Mouse (Mus musculus) intestine, postnatal 0 days (tissue): ENCODE measurements around the gene Gm853. TPM values are rescaled to one million over a fixed set of nuclear protein-coding genes. Genes with fewer than 3 reads are reported as not detected.

Source experiments
- ATAC-seq: fragments of 200-750 bp; cut with Nextera tagmentation; 2 replicates; pipeline ENCODE4 v1.8.0; 2017; ENCODE audit warnings: mild to moderate bottlenecking, moderate TSS enrichment, moderate library complexity
- H3K27ac ChIP-seq: fragments of 300-500 bp; sonication (generic); 2 replicates; pipeline ENCODE4 v1.5.1; 2014; ENCODE audit warnings: mild to moderate bottlenecking, low read depth, low read length, moderate library complexity
- H3K27me3 ChIP-seq: fragments of 300-500 bp; sonication (generic); replicated peaks from 2 replicates; pipeline ENCODE4 v1.6.1; 2014; ENCODE audit warnings: low read length, mixed read lengths; ENCODE audit not compliant: control insufficient read depth, insufficient read depth
- H3K36me3 ChIP-seq: fragments of 300-500 bp; sonication (generic); 2 replicates; pipeline ENCODE4 v1.6.1; 2014; ENCODE audit warnings: mild to moderate bottlenecking, moderate library complexity; ENCODE audit not compliant: control insufficient read depth, insufficient read depth
- H3K4me1 ChIP-seq: fragments of 300-500 bp; sonication (generic); replicated peaks from 2 replicates; pipeline ENCODE4 v1.6.1; 2014; ENCODE audit warnings: antibody characterized with exemption, low read length, mixed read lengths; ENCODE audit not compliant: control insufficient read depth, insufficient read depth
- H3K4me2 ChIP-seq: fragments of 300-500 bp; sonication (generic); replicated peaks from 2 replicates; pipeline ENCODE4 v1.6.1; 2014; ENCODE audit warnings: low read depth, mild to moderate bottlenecking, moderate library complexity
- H3K4me3 ChIP-seq: fragments of 300-500 bp; sonication (generic); 2 replicates; pipeline ENCODE4 v1.5.1; 2014; ENCODE audit warnings: low read depth, low read length
- H3K9ac ChIP-seq: fragments of 300-500 bp; sonication (generic); 2 replicates; pipeline ENCODE4 v1.6.1; 2014; ENCODE audit warnings: mild to moderate bottlenecking, low read depth, low read length
- H3K9me3 ChIP-seq: fragments of 300-500 bp; sonication (generic); 2 replicates; pipeline ENCODE4 v1.6.1; 2016; ENCODE audit warnings: mixed run types; ENCODE audit not compliant: control insufficient read depth
- CTCF ChIP-seq: sonication (generic); IDR thresholded peaks from 2 replicates; pipeline ENCODE4 v1.5.1; 2016; ENCODE audit warnings: low read depth, mild to moderate bottlenecking, control low read depth, antibody characterized with exemption, moderate library complexity
- WGBS: fragments of 180-500 bp; shearing (Covaris S2); extraction: QIAGEN DNeasy Blood & Tissue Kit; methylation state at CpG from one replicate; pipeline ENCODE4 v1.1.7; 2014; 5-methylcytosine and 5-hydroxymethylcytosine counted together
- polyA plus RNA-seq: library from polyadenylated mRNA; unstranded; fragments of >200 nt; fragmentation: Nextera tagmentation; extraction: Ambion mirVana; gene quantifications from 2 replicates; pipeline ENCODE4 v1.2.1, GENCODE M21; 2015

Gm853 gene
- polyA plus RNA-seq, result not detected in 2 replicates

GRCm38 (mm10) chr4:130222179-130222578, at the start of gene Gm853:
Gm853 (minus strand) TSS chr4:130222401.
- H3K36me3 ChIP-seq, result no peaks in the 10 kb centered on the region
- H3K4me1 ChIP-seq, result no peaks in the 10 kb centered on the region
- H3K27me3 ChIP-seq, result no peaks in the 10 kb centered on the region
- no peak within 1 kb of the TSS for H3K9ac ChIP-seq
- no peak within 1 kb of the TSS for H3K4me2 ChIP-seq
- no peak for ATAC-seq
- H3K4me3 ChIP-seq, result no peak within 1 kb of the TSS
- no peak within 1 kb of the TSS for H3K27ac ChIP-seq
- WGBS, result 61% methylated on average over 4 of the region's 4 CpGs
- H3K9me3 ChIP-seq, result no peaks in the 10 kb centered on the region
- no peak for TF ChIP-seq CTCF

GRCm38 (mm10) chr4:130270611-130271347, 48.6 kb upstream of the Gm853 start:
- 75% methylated on average over 6 of the region's 6 CpGs for WGBS
- Histone ChIP-seq H3K4me3 (no peak overlapping the region), H3K4me2 (no peak overlapping the region), H3K9ac (no peak overlapping the region), H3K36me3 (no peaks in the 10 kb centered on the region), H3K27ac (no peak overlapping the region), H3K4me1 (peaks cover 3% of the 10 kb centered on the region; the same call in 1 of the 2 replicates), H3K9me3 (no peaks in the 10 kb centered on the region), H3K27me3 (peaks cover 12% of the 10 kb centered on the region; the same call in 1 of the 2 replicates)
- no peak for TF ChIP-seq CTCF
- no peak for ATAC-seq

DNA sequence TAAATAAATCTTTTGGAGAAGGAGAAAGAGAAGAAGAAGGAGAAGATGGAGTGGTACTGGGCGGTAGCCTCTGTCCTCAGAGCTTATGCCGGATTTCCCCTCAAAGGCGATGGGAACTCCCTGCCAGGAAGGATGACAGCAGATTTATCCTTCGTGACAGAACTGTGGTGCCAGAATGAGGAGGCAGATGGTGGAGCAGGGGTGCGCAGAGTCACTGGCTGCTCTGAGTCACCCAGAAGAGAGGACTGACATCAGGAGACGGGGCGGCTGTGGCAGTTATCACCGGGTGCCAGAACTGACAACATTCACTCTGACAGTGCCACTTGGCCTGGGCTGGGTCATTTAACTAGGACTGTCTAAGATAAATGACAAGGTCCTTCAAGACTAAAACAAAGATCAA, 47.9 kb upstream of the Gm853 start:
- no peak overlapping the region for H3K4me3 ChIP-seq
- no peaks in the 10 kb centered on the region for H3K9me3 ChIP-seq
- no peak overlapping the region for H3K27ac ChIP-seq
- ATAC-seq, result no peak
- no peaks in the 10 kb centered on the region for H3K36me3 ChIP-seq
- no peak for TF ChIP-seq CTCF
- peaks cover 3% of the 10 kb centered on the region; the same call in 1 of the 2 replicates for H3K4me1 ChIP-seq
- 91% methylated on average over 8 of the region's 8 CpGs for WGBS
- H3K27me3 ChIP-seq, result peaks cover 9% of the 10 kb centered on the region; the same call in 1 of the 2 replicates
- H3K4me2 ChIP-seq, result no peak overlapping the region
- H3K9ac ChIP-seq, result no peak overlapping the region

GRCm38 (mm10) chr4:130268736-130269135, 46.5 kb upstream of the Gm853 start:
- no peak overlapping the region for H3K4me2 ChIP-seq
- WGBS, result 83% methylated on average over 10 of the region's 10 CpGs
- TF ChIP-seq CTCF, result no peak

GRCm38 (mm10) chr4:130267069-130267468, 44.9 kb upstream of the Gm853 start:
- Histone ChIP-seq H3K36me3 (no peaks in the 10 kb centered on the region), H3K4me1 (no peaks in the 10 kb centered on the region), H3K9me3 (no peaks in the 10 kb centered on the region), H3K27ac (peak overlapping the region; percentile 57), H3K9ac (no peak overlapping the region), H3K4me3 (peak overlapping the region; percentile 27), H3K27me3 (no peaks in the 10 kb centered on the region), H3K4me2 (peak overlapping the region; percentile 56)
- no peak for TF ChIP-seq CTCF
- peak; percentile 69 for ATAC-seq
- 53% methylated on average over 7 of the region's 7 CpGs for WGBS

More at GRCm38 (mm10) chr4:130268736-130269135, 46.5 kb upstream of the Gm853 start:
- no peak overlapping the region for H3K4me3 ChIP-seq
- H3K27ac ChIP-seq, result no peak overlapping the region
- H3K36me3 ChIP-seq, result no peaks in the 10 kb centered on the region
- H3K9ac ChIP-seq, result no peak overlapping the region
- H3K4me1 ChIP-seq, result no peaks in the 10 kb centered on the region
- no peak for ATAC-seq
- no peaks in the 10 kb centered on the region for H3K9me3 ChIP-seq
- no peaks in the 10 kb centered on the region; the same call in 1 of the 2 replicates for H3K27me3 ChIP-seq

DNA sequence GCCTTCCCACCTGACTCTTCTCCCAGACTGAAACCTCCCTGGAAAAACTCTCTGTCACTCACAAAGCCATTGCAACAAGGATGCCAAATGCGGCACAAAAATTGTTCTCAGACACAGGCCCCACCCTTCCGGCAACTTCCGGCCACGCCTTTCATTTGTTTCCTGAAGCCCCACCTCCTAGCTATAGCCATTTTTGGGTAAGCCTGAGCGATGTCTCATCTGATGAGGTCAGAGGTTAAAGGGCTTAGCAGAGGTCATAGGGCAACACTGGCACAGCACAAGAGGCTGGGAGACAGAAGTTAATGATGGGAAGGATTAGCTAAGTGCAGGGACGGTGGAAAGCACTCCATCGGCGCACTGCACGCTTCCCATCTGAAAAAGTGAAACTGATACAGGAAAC, 44.4 kb upstream of the Gm853 start:
- 35% methylated on average over 9 of the region's 9 CpGs for WGBS
- ATAC-seq, result peak; percentile 34
- H3K9me3 ChIP-seq, result no peaks in the 10 kb centered on the region
- H3K27ac ChIP-seq, result peak overlapping the region; percentile 35; the same call in 1 of the 2 replicates
- H3K27me3 ChIP-seq, result no peaks in the 10 kb centered on the region
- H3K4me1 ChIP-seq, result no peaks in the 10 kb centered on the region
- no peak for TF ChIP-seq CTCF
- H3K36me3 ChIP-seq, result no peaks in the 10 kb centered on the region
- peak overlapping the region; percentile 56 for H3K4me2 ChIP-seq
- no peak overlapping the region for H3K9ac ChIP-seq
- peak overlapping the region; percentile 27 for H3K4me3 ChIP-seq
